Mouse (Mus musculus): Measurements from ENCODE around the gene 3110082I17Rik. TPM values are rescaled to one million over a fixed set of nuclear protein-coding genes. Genes with fewer than 3 reads are reported as not detected.
A peak's percentile ranks its signal among the peaks of the same experiment; 100 is the strongest.

The 3110082I17Rik gene
- total RNA-seq, 2 experiments from 2014 or later, result 9.9 to 10.0 TPM

DNA sequence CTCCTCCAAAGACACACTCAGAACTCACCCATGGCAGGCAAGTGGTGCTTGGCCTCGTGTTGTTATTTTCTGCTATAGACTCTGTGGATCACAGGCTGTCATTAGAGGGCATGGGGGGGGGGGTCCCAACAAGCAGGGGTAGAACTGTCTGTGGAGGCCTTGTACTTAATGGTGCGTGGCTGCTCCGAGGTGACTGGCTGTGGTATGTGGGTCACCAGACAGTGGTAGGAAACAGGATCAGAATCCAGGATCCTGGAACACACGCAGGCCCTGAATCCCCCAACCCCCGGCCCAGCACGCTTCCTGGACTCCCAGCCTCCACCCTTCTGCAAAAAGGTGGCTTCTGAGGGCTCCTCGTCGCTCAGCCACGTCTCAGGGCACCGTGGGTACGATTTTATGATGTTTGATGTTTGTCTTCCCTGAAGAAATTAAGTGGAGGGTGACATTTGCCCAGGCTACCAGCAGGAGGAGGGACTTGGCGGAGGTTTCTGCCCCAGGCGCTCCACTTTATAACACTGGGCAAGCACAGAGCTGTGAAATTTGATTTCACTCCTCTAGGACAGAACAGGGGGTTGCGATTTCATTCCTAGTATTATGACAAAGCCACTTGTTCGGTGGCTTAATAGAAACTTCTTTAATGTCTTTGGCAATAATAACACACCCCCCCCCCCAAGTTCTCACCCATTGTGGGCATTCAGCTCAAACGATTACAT, 126.9 kb downstream of the 3110082I17Rik start:
- intact Hi-C loops (cut with DNase I), result loop anchor here (5.0 kb wide), 1 partner anchor 174 kb away; no protein-coding TSS in a partner anchor
- no peak for DNase-seq

DNA sequence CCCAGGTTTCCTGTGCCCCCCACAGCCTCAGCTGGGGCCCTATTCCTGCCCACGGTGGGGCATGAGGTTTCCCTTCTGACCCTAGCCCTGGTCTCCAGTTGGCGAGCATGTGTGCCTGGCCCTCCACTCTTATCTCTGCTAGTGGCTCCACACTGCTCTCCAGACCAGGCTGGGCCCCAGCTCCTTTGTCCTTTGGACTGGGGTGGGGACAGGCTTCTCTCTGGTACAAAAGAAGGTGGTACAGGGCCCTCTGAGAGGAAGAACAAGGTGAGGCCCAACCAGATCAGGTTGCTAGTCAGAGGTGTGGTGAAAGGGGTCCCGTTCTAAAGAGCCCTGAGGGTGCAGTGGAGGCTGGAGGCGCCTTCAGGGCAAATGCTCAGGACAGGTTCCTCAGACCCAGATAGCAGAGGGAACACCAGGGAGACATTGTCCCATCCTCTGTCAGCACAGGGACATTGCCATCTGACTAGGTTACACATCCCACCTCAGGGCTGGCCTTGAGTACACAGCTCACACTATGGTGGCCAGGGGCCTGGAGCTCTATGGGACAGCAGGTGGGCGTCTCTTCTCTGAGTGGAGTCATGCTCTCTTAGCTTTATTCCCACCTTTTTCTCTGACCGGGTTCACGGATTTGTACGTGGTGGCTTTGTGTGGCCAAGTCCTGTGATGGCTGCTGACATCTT, 127.6 kb downstream of the 3110082I17Rik start:
- DNase-seq, result no peak
- intact Hi-C loops (cut with DNase I), result loop anchor here (1.0 to 5.0 kb wide), 2 partner anchors 23 to 175 kb away; no protein-coding TSS in a partner anchor

DNA sequence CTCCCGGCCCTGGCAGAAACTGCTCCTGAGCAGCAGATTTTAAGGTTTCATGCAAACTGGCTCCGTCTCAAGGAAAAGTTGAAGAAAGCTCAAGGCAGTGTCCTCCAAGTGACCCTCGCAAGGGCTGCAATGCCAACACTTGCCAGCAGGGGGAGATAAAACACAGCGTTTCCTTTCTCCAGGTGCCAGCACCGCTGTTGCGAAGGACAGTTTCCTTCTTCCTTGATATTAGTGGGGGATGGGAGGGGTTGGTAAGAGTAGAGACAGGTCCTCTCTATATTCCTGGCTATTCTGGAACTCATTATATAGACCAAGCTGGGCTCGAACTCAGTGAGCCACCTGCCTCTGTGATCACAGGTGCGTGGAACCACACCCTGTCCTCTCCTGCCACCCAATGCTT, 128.6 kb downstream of the 3110082I17Rik start:
- DNase-seq, result peak; percentile 85 to 92
- intact Hi-C loops (cut with DNase I), result loop anchor here (1.0 to 5.0 kb wide), 2 partner anchors 24 to 176 kb away; no protein-coding TSS in a partner anchor

DNA sequence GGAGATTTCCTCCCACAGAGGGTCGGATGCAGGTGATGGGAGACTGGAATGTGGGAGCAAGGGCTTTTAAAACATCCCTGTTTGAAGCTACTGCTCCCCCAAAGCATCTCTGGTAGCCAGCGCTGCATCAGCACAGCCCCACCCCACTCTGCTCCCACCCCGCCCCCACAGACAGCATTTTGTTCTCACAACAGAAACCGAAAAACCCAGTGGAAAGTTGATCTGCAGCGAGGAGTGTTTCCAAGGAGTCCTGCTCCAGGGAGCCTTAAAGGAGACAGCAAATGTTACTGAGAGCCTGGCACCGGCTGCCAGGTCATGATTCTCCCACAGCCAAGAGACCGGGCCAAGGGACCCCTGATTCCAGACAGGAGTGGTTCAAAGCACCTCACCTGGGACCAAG, 129.6 kb downstream of the 3110082I17Rik start:
- intact Hi-C loops (cut with DNase I), result loop anchor here (5.0 kb wide), 1 partner anchor 177 kb away; no protein-coding TSS in a partner anchor
- DNase-seq, result no peak

DNA sequence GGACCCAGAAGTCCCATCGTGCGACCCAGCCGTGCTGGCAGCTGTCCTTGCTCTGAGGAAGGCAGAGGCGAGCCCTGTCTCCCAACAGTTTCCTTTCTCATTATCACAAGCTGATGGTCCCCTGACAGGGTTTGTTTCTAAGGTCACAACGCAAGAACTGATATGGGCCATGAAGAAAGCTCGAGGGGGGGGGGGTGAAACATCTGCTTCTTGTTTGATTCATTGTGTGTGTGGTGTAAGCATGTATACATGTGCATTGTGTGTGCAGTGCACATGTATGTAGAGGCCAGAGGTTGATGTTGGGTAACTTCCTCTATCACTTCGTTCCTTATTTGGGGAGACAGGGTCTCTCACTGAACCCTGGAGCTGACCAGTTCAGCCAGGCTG, 132.7 kb downstream of the 3110082I17Rik start:
- no peak for DNase-seq
- intact Hi-C loops (cut with DNase I), result no loop called here

GRCm38 (mm10) chr5:139326986-139327633, 133.2 kb downstream of the 3110082I17Rik start:
- intact Hi-C loops (cut with DNase I), result loop anchor here (1.0 kb wide), 1 partner anchor 45 kb away; no protein-coding TSS in a partner anchor

DNA sequence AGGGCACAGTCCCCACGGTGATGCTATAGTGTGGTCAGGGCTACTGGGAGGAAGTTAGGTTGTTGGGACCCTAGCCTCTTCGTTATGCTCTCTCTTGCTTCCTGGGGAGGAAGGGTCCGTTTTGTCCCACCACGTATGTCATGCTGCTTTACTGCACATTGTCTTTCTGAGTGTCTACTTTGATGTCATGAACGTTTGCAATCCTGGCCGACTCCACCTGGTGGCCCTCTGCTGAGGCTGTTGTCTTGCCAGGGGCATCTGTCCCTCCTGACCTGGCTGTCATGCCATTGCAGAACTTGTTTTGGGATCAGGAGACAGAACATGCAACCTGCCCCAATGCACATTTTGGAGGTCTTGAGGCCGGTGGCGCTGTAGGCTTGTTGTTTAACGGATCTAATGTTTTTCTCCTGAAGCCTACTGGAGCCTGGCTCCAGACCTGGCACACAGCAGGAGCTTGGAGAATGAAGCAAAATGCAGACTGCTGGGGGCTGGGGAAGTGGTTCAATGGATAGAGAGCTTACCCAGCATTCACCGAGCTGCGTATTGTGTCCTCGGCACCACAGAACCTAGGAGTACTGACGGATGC, 134.1 kb downstream of the 3110082I17Rik start:
- intact Hi-C loops (cut with DNase I), result loop anchor here (1.0 kb wide), 1 partner anchor 44 kb away; no protein-coding TSS in a partner anchor
- DNase-seq, result no peak

More at GRCm38 (mm10) chr5:139326986-139327633, 133.2 kb downstream of the 3110082I17Rik start:
- DNase-seq, result no peak

- intact Hi-C loops (cut with DNase I), result no loop called here
- DNase-seq, result peak; percentile 54 to 61
These were observed 134.8 kb downstream of the 3110082I17Rik start, which contains the start of gene Adap1 for GRCm38 (mm10) chr5:139325395-139325966. Gene Adap1 (minus strand): TSS chr5:139325622.

DNA sequence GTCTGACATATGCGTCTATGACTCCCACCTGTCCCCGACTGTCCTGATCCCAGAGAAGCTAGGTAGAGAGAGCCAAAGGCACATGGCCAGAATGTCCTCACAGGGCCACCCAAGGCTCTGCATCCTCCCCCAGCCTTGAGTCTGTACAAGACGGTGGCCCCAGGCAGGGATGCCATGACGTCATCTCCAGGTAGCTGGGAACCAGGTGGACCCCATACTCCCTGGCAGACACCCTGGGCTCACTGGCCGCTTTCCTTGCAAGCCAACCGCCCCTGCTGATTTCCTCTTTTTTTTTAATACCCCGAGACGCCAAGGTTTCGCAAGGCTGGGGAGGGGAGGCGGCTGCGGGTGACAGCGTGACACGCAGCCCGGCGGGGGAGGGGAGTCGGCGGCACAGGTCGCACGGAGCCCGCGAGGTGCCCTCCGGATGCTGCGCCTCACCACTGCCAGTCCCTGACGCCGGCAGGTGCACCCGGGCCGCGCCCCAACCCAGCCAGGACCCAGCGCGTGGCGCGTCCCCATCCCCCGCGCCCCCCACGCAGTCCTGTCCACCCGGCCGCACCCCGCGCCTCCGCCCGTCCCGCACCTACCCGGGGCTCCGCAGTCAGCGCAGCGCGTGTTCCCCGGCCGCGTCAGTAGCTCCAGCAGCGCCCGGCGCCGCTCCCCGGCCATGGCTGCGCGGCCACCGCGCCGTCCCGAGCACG, 135.5 kb downstream of the 3110082I17Rik start:
- intact Hi-C loops (cut with DNase I), result no loop called here
- DNase-seq, result no peak

DNA sequence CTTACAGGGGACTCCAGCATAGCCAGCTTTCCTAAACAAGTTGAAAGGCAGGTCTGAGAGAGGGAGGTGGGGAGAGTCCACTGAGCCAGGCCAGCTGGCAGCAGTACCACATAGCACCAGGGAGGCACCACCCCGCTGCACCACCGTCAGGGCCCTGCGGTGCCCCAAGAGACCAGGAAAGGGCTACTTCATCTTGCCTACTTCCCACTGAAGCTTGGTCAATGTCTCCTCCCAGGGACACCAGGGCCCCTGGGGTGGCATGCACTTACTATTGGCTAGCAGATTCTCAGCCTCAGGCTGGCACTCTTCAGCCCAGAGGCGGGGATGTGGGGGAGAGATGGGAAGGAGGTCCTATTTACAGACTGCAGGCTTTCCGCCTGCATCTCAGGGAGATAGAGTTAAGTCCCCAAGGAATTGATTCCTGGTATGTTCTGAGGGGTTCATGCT, 136.3 kb downstream of the 3110082I17Rik start:
- DNase-seq, result no peak
- intact Hi-C loops (cut with DNase I), result no loop called here

- DNase-seq, result no peak
- intact Hi-C loops (cut with DNase I), result no loop called here
These were observed 136.9 kb downstream of the 3110082I17Rik start for GRCm38 (mm10) chr5:139323260-139323924.

DNA sequence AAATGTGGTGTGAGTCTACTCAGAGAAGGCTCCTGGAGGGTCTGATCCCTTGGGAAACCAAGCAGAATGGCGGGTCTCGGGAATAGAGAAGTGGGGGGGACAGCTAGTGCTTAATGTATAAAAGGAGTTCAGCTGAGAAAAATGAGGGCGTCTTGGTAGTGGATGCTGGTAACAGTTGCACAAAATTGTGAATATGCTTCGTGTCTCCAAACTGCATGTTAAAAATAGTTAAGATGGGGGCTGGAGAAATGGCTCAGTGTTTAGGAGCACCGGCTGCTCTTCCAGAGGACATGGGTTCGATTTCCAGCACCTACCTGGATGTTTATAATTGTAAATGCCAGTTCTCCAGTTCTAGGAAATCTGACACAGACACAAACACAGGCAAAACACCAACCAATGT, 139.0 kb downstream of the 3110082I17Rik start:
- intact Hi-C loops (cut with DNase I), result no loop called here

GRCm38 (mm10) chr5:139320424-139320823, 139.9 kb downstream of the 3110082I17Rik start:
- intact Hi-C loops (cut with DNase I), result no loop called here
- no peak for DNase-seq

More for the DNA sequence above, 139.0 kb downstream of the 3110082I17Rik start:
- DNase-seq, result no peak

- DNase-seq, result no peak
- intact Hi-C loops (cut with DNase I), result no loop called here
These were observed 142.4 kb downstream of the 3110082I17Rik start for GRCm38 (mm10) chr5:139317751-139318504.

DNA sequence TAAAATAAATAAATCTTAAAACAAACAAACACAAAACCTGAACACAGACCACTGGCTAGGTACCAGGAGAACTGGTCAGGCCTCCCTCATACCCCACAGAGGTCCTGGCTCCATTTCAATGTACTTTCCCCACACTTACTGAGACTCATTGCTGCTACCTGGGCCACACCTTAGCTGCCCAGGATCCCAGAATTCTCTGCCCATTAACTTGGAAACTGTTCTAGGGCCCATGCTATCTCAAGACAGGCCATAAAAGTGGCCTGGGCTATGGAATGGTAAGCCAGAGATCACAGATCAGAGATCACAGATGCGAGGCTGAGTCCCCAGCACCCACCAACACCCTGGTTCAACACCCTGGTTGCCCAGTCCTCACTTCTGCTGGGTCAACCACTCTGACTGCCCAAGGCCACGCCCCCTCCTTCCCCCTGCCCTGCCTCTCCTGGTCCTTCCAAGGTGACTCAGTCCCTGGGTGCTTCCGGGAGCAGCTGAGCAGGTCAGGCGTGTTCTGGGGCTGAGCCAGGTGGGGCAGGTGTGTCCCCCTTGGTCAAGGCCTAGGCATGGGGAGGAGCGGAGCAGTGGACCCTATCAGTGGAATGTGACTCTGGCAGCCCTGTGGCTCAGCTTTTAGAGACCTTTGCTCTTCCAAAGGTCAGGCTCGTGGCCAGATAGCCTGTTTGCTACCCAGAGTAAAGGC, 143.2 kb downstream of the 3110082I17Rik start:
- intact Hi-C loops (cut with DNase I), result no loop called here
- DNase-seq, result no peak

DNA sequence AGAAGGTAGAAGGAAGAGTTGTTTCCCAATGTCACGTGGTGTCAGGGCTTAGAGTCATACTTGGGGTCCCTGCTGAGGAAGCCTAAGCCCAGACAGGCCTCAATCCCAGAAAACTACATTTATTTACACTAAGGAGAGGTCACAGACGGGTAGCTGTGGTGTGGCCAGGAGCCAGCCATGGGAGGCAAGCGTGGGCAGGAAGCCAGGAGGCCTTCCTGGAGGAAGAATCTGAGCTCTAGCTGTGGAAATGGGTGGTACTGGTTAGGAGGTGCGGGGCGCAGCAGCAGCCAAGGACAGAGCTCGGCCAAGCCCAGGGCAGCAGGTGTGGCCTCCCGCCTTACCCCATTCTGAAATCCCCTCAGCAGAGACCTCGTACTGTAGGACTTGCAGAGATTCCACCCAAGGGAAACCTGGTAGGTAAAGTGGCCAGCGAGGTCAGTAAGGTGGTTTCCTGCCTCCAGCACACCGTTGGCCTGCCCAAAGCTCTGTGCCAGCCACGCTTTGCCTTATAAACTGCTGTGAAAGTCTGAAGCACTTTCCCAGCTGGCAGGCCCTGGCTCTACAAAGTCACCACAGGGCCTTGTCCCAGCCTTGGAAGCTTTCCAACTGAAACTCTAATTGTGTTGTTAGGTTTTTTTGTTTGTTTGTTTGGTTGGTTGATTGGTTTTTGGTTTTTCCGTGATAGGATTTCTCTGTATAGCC, 145.2 kb downstream of the 3110082I17Rik start:
- no peak for DNase-seq
- intact Hi-C loops (cut with DNase I), result no loop called here

GRCm38 (mm10) chr5:139313536-139313935, 146.8 kb downstream of the 3110082I17Rik start:
- intact Hi-C loops (cut with DNase I), result no loop called here
- DNase-seq, result no peak
